Mouse (Mus musculus): Measurements from ENCODE around the gene Olfr111.
"Not testable (repeated sequence)": the region's sequence is repeated elsewhere in the genome, so short reads cannot be mapped to it uniquely, and the experiment has no call there.

Gene Olfr111

DNA sequence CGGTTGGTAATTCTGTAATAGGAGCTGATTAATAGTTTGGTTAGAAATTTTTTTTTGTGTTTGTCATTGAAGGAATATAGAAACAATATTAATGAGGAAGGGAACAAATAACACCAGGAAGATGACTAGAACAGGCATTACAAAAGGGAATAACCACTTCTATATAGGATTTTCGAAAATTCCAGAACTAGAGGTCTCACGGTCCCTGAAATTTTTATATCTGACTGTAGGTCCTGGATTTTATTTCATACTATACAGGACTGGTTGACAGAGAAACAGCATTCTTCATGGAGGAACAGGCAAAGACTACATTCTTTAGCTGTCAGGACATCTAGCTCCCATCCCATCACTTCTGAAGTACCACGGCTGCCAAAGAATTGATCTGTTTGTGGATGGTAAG is at the start of gene Olfr111:
TSS of gene Olfr111 (plus strand) at position 301 of the 400 bp plus-strand sequence.
- DNase-seq (ENCODE audit: low spot score in 2 of 2), result no peak

- no peak for DNase-seq (ENCODE audit: low spot score in 2 of 2)
These were observed 49.2 kb upstream of the Olfr111 start, which contains the start of gene Olfr109 for GRCm38 (mm10) chr17:37458616-37459015. TSS of gene Olfr109 (plus strand) at chr17:37458916.

DNA sequence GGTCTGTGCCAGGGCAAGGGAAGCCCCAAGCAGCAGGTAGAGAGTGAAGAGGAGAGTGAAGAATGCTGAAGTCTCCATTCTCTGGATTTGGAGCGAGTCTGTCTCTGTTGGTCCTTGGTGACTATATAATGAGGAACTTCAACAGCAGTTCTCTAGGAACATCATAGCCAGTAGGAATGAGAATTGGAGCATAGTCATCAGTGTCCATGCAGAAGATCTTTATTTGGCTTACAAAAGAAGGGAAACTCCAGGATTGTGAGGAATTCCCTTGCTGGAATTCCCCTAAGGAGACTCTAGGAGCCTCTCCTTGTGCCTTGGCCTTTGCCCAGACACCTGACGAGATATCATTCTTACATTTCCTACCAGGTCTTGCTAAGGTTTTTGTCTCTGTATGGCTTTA is 24.4 kb upstream of the Olfr111 start, which contains the start of gene H2-M2:
TSS of gene H2-M2 (minus strand) at position 101 of the 400 bp plus-strand sequence.
- DNase-seq (ENCODE audit: low spot score in 2 of 2), result no peak

DNA sequence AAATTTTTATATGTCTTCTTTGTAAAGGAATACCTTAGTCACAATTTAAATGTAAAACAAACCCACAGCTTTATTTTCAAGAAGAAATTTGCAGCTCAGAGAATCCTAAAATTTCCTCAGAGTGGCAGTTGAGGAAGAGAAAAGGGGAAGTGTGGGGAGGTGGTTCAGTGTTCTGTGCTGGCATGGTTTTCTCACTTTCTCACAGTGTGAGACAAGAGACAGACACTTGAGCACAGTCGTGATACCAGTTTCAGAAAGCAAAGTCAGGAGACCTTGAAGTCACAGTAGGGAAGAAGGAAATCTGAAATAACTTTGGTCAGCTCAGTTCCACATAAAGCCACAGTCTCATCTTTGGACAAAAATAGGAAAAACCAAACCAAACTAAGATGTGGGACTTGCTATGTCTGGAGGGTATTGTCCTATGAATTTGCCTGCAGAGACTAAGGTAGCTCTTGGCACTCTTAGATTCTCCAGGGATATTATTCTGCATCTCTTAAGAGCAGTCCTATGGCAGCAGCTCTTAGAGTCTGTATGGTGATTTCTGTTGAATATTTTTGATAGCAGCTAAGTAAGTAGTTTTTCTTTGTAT is 15.8 kb upstream of the Olfr111 start, which contains the start of gene Olfr110:
TSS of gene Olfr110 (plus strand) at position 539 of the 589 bp plus-strand sequence.
- no peak for DNase-seq (ENCODE audit: low spot score in 2 of 2)

- not testable (repeated sequence) for DNase-seq (ENCODE audit: low spot score in 2 of 2)
These were observed 16.8 kb downstream of the Olfr111 start for GRCm38 (mm10) chr17:37524612-37525011.

- DNase-seq (ENCODE audit: low spot score in 2 of 2), result not testable (repeated sequence)
These were observed 17.6 kb downstream of the Olfr111 start for GRCm38 (mm10) chr17:37525427-37525826.

DNA sequence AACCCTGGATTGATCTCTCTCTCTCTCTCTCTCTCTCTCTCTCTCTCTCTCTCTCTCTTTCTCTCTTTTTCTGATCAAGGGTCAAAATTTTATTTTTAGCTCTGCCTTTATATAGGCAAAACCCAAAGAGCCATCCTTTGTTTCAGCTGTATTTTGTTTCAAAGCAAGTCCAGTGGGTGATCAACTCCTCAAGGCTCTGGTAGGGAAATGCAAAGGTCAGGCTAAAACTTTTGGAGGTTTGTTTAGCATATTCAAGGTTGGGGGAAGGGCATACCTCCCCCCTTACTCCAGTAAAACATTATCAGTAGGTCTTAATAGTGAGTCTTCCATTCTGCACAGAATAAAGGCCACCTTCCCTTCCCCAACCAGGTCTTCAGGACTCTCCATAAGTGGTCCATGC is 27.3 kb downstream of the Olfr111 start:
- no peak for DNase-seq (ENCODE audit: low spot score in 2 of 2)

DNA sequence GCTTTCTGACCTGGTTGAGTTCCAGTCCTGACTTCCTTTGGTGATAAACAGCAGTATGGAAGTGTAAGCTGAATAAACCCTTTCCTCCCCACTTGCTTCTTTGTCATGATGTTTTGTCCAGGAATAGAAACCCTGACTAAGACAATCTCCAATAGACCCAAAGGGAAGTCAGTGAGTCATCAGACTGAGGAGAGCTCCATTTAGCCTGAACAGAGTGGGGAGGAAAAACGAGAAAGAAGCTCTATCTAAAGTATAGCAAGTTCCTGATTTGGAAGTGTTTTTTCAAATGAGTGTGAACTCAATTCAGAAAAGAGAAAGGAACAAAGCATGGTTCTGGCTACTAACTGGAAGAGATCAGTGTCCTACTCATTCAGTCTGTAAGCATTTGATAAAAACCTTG is 30.6 kb downstream of the Olfr111 start:
- not testable (repeated sequence) for DNase-seq (ENCODE audit: low spot score in 2 of 2)

DNA sequence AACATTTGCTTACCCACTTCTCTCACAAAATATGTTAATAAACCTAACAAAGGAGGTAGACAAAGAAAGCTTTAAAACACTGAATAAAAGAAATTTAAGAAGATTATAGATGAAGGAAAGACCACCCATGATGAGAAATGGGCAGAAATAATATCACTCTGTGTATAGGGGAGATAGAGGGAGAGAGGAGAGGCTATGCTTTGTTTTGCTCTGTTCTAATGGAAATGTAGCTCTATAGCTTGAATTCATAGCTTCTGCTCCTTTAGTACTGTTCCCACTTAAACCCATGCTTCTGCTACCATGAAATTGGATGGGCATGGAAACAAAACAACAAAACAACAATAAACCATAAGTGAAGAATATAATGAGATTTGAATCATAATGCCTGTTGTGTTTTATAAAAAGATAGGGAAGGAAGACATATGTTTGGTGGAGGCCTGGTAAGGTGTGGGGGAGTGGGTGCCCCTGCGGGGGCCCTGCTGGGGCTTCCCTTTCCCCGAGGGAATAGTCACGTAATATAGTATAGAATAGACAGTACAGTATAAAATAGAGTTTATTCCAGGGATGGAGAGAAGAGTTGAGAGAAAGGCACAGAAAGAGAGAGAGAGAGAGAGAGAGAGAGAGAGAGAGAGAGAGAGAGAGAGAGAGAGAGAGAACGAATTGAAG is 33.8 kb downstream of the Olfr111 start:
- DNase-seq (ENCODE audit: low spot score in 2 of 2), result no peak

GRCm38 (mm10) chr17:37543800-37544435 is 36.1 kb downstream of the Olfr111 start:
- DNase-seq (ENCODE audit: low spot score in 2 of 2), result no peak

GRCm38 (mm10) chr17:37558913-37559615 is 51.2 kb downstream of the Olfr111 start:
- DNase-seq (ENCODE audit: low spot score in 2 of 2), result no peak

DNA sequence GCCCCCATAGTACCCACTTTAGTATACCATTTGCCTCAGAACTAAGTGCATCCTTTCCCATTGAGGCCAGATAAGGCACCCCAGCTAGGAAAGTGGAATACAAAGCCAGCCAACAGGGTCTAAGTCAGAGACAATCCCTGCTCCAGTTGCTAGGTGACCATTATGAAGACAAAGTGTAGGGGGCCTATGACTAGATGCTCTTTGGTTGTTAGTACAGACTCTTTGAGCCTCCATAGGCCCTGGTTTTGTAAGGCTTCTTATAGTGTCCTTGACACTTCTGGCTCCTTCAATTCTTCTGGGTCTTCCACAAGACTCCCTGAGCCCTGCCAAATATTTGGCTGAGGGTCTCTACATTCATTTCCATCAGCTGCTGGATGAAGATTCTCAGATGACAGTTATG is 61.5 kb downstream of the Olfr111 start, which contains the start of gene Olfr112:
TSS of gene Olfr112 (minus strand) at position 101 of the 400 bp plus-strand sequence.
- no peak for DNase-seq (ENCODE audit: low spot score in 2 of 2)

DNA sequence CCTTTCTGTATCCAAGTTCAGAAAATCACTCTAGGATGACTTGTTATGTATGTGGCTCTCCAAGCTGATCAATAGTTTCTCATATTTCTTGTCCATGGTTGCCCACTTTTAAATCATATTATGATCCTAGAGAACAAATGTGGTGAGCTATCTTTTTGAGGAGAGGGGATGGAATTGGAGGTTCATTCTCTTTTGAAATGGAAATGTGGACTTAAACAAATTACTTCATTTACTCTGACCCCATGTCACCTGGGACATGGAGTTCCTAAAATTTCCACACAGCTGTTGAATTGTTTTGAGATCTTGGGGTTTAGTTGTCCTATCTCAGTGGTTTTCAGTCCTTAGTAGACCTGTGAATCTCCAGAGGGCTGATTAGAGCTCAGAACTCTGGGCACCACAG is 69.7 kb downstream of the Olfr111 start, which contains the start of gene Olfr113:
TSS of gene Olfr113 (minus strand) at position 101 of the 400 bp plus-strand sequence.
- no peak for DNase-seq (ENCODE audit: low spot score in 2 of 2)
